Mouse (Mus musculus): ENCODE measurements around the gene Med12l. TPM values are rescaled to one million over a fixed set of nuclear protein-coding genes. Genes with fewer than 3 reads are reported as not detected.

Med12l gene
- polyA plus RNA-seq, 1 experiment = 12.6 TPM

DNA sequence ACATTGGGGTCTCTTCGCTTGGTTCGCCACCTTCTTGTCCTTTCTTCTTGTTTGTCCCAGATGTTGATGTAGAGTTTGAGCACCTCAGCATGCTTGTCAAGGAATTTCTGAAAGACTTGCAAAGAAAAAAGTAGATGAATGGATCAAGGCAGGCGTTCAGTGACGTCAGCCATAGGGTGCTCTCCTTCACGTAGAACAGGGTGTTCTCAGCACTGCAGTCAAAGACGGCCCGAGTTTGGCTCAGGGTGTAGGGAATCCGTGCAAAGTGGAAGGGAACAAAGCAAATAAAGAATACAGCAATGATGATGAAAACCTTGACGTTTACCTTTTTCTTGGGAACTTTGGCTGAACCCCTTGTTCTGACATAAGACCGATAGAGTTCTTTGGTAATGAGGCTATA is 211.6 kb downstream of the Med12l start:
- Histone ChIP-seq H3K27me3 (replicated peaks) (no peaks in the 10 kb centered on the region), H3K4me3 (replicated peaks) (no peak overlapping the region), H3K9me3 (no peaks in the 10 kb centered on the region), H3K4me1 (peaks cover 65% of the 10 kb centered on the region), H3K36me3 (replicated peaks; ENCODE audit: low read length) (peaks cover 53% of the 10 kb centered on the region)
- TF ChIP-seq FLI1 (IDR thresholded peaks at IDR 0.05; ENCODE audit: low read length) = no peak
- TF ChIP-seq GATA1 (IDR thresholded peaks at IDR 0.05; ENCODE audit: borderline replicate concordance, low read length) = no peak

GRCm38 (mm10) chr3:59219326-59219725 is 213.7 kb downstream of the Med12l start:
- Histone ChIP-seq H3K9me3 (no peaks in the 10 kb centered on the region), H3K4me3 (replicated peaks) (no peak overlapping the region), H3K27me3 (replicated peaks) (no peaks in the 10 kb centered on the region), H3K36me3 (replicated peaks; ENCODE audit: low read length) (peaks cover 55% of the 10 kb centered on the region), H3K4me1 (peaks cover 68% of the 10 kb centered on the region)
- TF ChIP-seq GATA1 (IDR thresholded peaks at IDR 0.05; ENCODE audit: borderline replicate concordance, low read length) = no peak
- no peak for TF ChIP-seq FLI1 (IDR thresholded peaks at IDR 0.05; ENCODE audit: low read length)

- H3K9me3 ChIP-seq = no peaks in the 10 kb centered on the region
- peaks cover 86% of the 10 kb centered on the region for H3K4me1 ChIP-seq
- H3K36me3 ChIP-seq (replicated peaks; ENCODE audit: low read length) = peaks cover 50% of the 10 kb centered on the region
- H3K27me3 ChIP-seq (replicated peaks) = no peaks in the 10 kb centered on the region
- no peak overlapping the region for H3K4me3 ChIP-seq (replicated peaks)
- no peak for TF ChIP-seq GATA1 (IDR thresholded peaks at IDR 0.05; ENCODE audit: borderline replicate concordance, low read length)
- no peak for TF ChIP-seq FLI1 (IDR thresholded peaks at IDR 0.05; ENCODE audit: low read length)
Measured at GRCm38 (mm10) chr3:59222303-59222702, 216.7 kb downstream of the Med12l start.

GRCm38 (mm10) chr3:59225411-59225810 is 219.8 kb downstream of the Med12l start:
- Histone ChIP-seq H3K4me3 (replicated peaks) (peak overlapping the region; percentile 88), H3K4me1 (peaks cover 96% of the 10 kb centered on the region), H3K9me3 (no peaks in the 10 kb centered on the region), H3K27me3 (replicated peaks) (no peaks in the 10 kb centered on the region), H3K36me3 (replicated peaks; ENCODE audit: low read length) (peaks cover 48% of the 10 kb centered on the region)
- TF ChIP-seq FLI1 (IDR thresholded peaks at IDR 0.05; ENCODE audit: low read length) (no peak), GATA1 (IDR thresholded peaks at IDR 0.05; ENCODE audit: borderline replicate concordance, low read length) (no peak)

DNA sequence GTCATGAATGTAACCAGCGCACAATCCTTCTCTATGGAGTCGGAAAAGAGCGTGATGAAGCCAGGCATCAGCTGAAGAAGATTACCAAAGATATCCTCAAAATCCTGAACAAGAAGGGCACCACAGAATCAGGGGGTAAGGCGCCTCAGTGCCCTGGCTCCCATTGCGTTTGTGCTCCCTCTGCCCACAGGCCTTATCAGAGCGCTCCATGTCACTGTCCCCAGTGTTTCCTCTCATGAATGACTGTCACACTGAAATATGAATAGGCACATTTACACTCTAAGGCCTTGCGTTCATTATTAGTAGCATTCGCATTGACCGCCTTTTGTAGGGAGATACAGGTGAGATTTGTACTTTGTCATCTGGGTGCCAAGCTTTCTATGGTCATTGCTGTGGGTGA is 222.1 kb downstream of the Med12l start:
- peaks cover 61% of the 10 kb centered on the region for H3K36me3 ChIP-seq (replicated peaks; ENCODE audit: low read length)
- H3K9me3 ChIP-seq = no peaks in the 10 kb centered on the region
- H3K4me1 ChIP-seq = peaks cover 82% of the 10 kb centered on the region
- TF ChIP-seq FLI1 (IDR thresholded peaks at IDR 0.05; ENCODE audit: low read length) = no peak
- peak; percentile 97 for TF ChIP-seq GATA1 (IDR thresholded peaks at IDR 0.05; ENCODE audit: borderline replicate concordance, low read length)
- H3K4me3 ChIP-seq (replicated peaks) = peak overlapping the region; percentile 88
- H3K27me3 ChIP-seq (replicated peaks) = no peaks in the 10 kb centered on the region

DNA sequence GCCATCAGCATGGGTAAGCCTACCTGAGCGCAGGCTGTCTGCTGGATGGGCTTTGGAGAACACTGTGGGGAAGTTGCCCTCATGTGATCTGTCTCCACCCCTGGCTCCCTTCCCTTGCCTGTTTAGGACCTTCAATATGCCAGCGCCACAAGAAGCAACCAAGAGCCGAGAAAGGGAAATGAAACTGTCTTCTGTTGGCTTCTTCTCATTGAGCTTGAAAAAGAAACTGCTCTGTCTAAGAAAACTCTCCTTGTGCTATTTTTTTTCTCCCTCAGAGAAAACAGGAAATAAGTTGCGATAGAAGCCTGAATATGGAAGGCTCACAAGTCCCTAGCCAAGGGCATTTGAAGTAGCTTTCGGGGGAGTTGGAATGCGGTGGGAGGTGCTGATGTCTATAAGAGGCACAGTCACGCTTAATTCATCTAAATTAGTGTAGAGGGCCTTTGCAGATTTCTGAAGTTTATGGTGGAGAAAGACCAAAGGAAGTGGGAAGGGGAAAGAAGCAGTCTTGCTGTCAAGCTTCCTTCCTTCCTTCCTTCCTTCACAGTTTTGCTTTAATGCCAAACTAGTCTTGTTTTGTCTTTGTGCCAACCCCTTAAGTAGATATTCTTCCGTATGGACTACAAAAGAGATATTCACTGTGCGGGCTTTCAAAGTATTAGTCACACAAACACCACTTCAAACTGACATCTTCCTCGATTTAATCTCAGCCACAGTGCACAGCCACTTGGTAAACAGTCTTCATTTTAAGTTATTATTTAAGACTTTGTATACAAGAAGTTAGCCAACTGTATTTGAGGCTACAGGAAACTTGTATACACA is 223.3 kb downstream of the Med12l start:
- Histone ChIP-seq H3K4me1 (peaks cover 71% of the 10 kb centered on the region), H3K27me3 (replicated peaks) (no peaks in the 10 kb centered on the region), H3K36me3 (replicated peaks; ENCODE audit: low read length) (peaks cover 69% of the 10 kb centered on the region), H3K9me3 (no peaks in the 10 kb centered on the region), H3K4me3 (replicated peaks) (peak overlapping the region; percentile 86)
- TF ChIP-seq GATA1 (IDR thresholded peaks at IDR 0.05; ENCODE audit: borderline replicate concordance, low read length) (no peak), FLI1 (IDR thresholded peaks at IDR 0.05; ENCODE audit: low read length) (no peak)

DNA sequence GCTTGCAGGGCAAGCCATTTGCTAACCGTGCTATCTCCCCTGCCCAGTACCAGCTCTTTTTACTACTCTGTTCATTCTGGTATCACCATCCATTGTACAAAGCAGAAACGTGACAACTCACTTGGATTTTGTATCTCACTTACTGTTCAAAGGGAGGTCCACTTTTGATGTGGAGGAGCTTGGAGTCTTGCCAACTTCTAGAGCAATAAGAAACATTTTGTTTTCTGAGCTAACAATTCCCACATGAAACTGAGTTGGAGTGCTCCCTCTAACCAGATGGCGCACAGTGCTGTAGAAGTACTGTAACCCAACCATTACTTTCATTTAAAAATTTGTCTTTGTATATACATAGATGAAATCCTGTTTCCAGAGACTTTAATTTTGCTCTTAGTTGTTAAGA is 225.3 kb downstream of the Med12l start:
- Histone ChIP-seq H3K9me3 (no peaks in the 10 kb centered on the region), H3K27me3 (replicated peaks) (no peaks in the 10 kb centered on the region), H3K4me3 (replicated peaks) (no peak overlapping the region), H3K4me1 (peaks cover 55% of the 10 kb centered on the region), H3K36me3 (replicated peaks; ENCODE audit: low read length) (peaks cover 68% of the 10 kb centered on the region)
- TF ChIP-seq FLI1 (IDR thresholded peaks at IDR 0.05; ENCODE audit: low read length) (no peak), GATA1 (IDR thresholded peaks at IDR 0.05; ENCODE audit: borderline replicate concordance, low read length) (no peak)

GRCm38 (mm10) chr3:59234878-59235277 is 229.3 kb downstream of the Med12l start:
- TF ChIP-seq FLI1 (IDR thresholded peaks at IDR 0.05; ENCODE audit: low read length) (no peak), GATA1 (IDR thresholded peaks at IDR 0.05; ENCODE audit: borderline replicate concordance, low read length) (no peak)
- Histone ChIP-seq H3K27me3 (replicated peaks) (no peaks in the 10 kb centered on the region), H3K9me3 (no peaks in the 10 kb centered on the region), H3K36me3 (replicated peaks; ENCODE audit: low read length) (peaks cover 84% of the 10 kb centered on the region), H3K4me3 (replicated peaks) (no peak overlapping the region), H3K4me1 (peaks cover 15% of the 10 kb centered on the region)

GRCm38 (mm10) chr3:59243384-59243783 is 237.8 kb downstream of the Med12l start:
- H3K36me3 ChIP-seq (replicated peaks; ENCODE audit: low read length) = peaks cover 97% of the 10 kb centered on the region
- no peak overlapping the region for H3K4me3 ChIP-seq (replicated peaks)
- H3K27me3 ChIP-seq (replicated peaks) = no peaks in the 10 kb centered on the region
- H3K4me1 ChIP-seq = peaks cover 13% of the 10 kb centered on the region
- TF ChIP-seq GATA1 (IDR thresholded peaks at IDR 0.05; ENCODE audit: borderline replicate concordance, low read length) (no peak), FLI1 (IDR thresholded peaks at IDR 0.05; ENCODE audit: low read length) (no peak)
- no peaks in the 10 kb centered on the region for H3K9me3 ChIP-seq

GRCm38 (mm10) chr3:59248031-59248430 is 242.4 kb downstream of the Med12l start:
- Histone ChIP-seq H3K27me3 (replicated peaks) (no peaks in the 10 kb centered on the region), H3K4me1 (peaks cover 8% of the 10 kb centered on the region), H3K4me3 (replicated peaks) (no peak overlapping the region), H3K36me3 (replicated peaks; ENCODE audit: low read length) (peaks cover 89% of the 10 kb centered on the region), H3K9me3 (no peaks in the 10 kb centered on the region)
- no peak for TF ChIP-seq FLI1 (IDR thresholded peaks at IDR 0.05; ENCODE audit: low read length)
- TF ChIP-seq GATA1 (IDR thresholded peaks at IDR 0.05; ENCODE audit: borderline replicate concordance, low read length) = no peak
